Mouse (Mus musculus): ENCODE results near the gene Izumo4. TPM values are rescaled to one million over a fixed set of nuclear protein-coding genes. Genes with fewer than 3 reads are reported as not detected.

The Izumo4 gene
- polyA plus RNA-seq, 2 experiments = 4.0 to 11.3 TPM

GRCm38 (mm10) chr10:80674161-80674711 lies 27.7 kb upstream of the Izumo4 start:
- DNase-seq (ENCODE audit: low read depth in 3 of 3, low spot score in 3 of 3) = no peak
- 59% methylated on average over 5 of the region's 5 CpGs for WGBS (ENCODE audit: insufficient replicate concordance)
- ATAC-seq (ENCODE audit: insufficient read depth) = no peak

GRCm38 (mm10) chr10:80674851-80675404 lies 27.1 kb upstream of the Izumo4 start:
- H3K9me3 ChIP-seq (ENCODE audit: control insufficient read depth, low read length) = no peaks in the 10 kb centered on the region
- H3K27ac ChIP-seq = peak overlapping the region; percentile 76
- H3K36me3 ChIP-seq (replicated peaks; ENCODE audit: control insufficient read depth, insufficient read depth, low read depth) = peaks cover 23% of the 10 kb centered on the region
- peaks cover 48 to 51% of the 10 kb centered on the region in 2 experiments for H3K4me1 ChIP-seq (replicated peaks; ENCODE audit: control insufficient read depth in 2 of 2, insufficient read depth in 2 of 2, low read length in 1 of 2)
- no peak for DNase-seq (ENCODE audit: low read depth in 3 of 3, low spot score in 3 of 3)
- H3K27me3 ChIP-seq (ENCODE audit: control insufficient read depth, insufficient read depth, low read length) = no peaks in the 10 kb centered on the region
- no peak for ATAC-seq (ENCODE audit: insufficient read depth)
- peak overlapping the region; percentile 98 for H3K4me2 ChIP-seq (ENCODE audit: low read depth)
- no peak for TF ChIP-seq CTCF (IDR thresholded peaks at IDR 0.05; ENCODE audit: low read depth)
- no peak for TF ChIP-seq EP300 (IDR thresholded peaks at IDR 0.05; ENCODE audit: low read depth)
- peak overlapping the region; percentile 86 to 98 for H3K4me3 ChIP-seq (ENCODE audit: insufficient read depth in 1 of 2, low read depth in 2 of 2, low read length in 2 of 2)
- 12% methylated on average over 6 of the region's 6 CpGs for WGBS (ENCODE audit: insufficient replicate concordance)
- H3K9ac ChIP-seq (replicated peaks) = peak overlapping the region; percentile 98

More at GRCm38 (mm10) chr10:80674161-80674711, 27.7 kb upstream of the Izumo4 start:
- peak overlapping the region; percentile 86 to 98 for H3K4me3 ChIP-seq (ENCODE audit: insufficient read depth in 1 of 2, low read depth in 2 of 2, low read length in 2 of 2)
- H3K4me2 ChIP-seq (ENCODE audit: low read depth) = peak overlapping the region; percentile 98
- no peaks in the 10 kb centered on the region for H3K9me3 ChIP-seq (ENCODE audit: control insufficient read depth, low read length)
- H3K27me3 ChIP-seq (ENCODE audit: control insufficient read depth, insufficient read depth, low read length) = no peaks in the 10 kb centered on the region
- TF ChIP-seq CTCF (IDR thresholded peaks at IDR 0.05; ENCODE audit: low read depth) (0 out of 2 replicates have a peak, but pooled peaks have one; percentile 4), EP300 (IDR thresholded peaks at IDR 0.05; ENCODE audit: low read depth) (no peak)
- peaks cover 28% of the 10 kb centered on the region for H3K36me3 ChIP-seq (replicated peaks; ENCODE audit: control insufficient read depth, insufficient read depth, low read depth)
- peak overlapping the region; percentile 5; the same call in 1 of the 2 replicates for H3K27ac ChIP-seq
- peaks cover 41 to 44% of the 10 kb centered on the region in 2 experiments for H3K4me1 ChIP-seq (replicated peaks; ENCODE audit: control insufficient read depth in 2 of 2, insufficient read depth in 2 of 2, low read length in 1 of 2)
- H3K9ac ChIP-seq (replicated peaks) = peak overlapping the region; percentile 98

- peak overlapping the region; percentile 86 to 98 for H3K4me3 ChIP-seq (ENCODE audit: insufficient read depth in 1 of 2, low read depth in 2 of 2, low read length in 2 of 2)
- ATAC-seq (ENCODE audit: insufficient read depth) (no peak), DNase-seq (ENCODE audit: low read depth in 3 of 3, low spot score in 3 of 3) (no peak)
- no peaks in the 10 kb centered on the region for H3K9me3 ChIP-seq (ENCODE audit: control insufficient read depth, low read length)
- TF ChIP-seq CTCF (IDR thresholded peaks at IDR 0.05; ENCODE audit: low read depth) = no peak
- TF ChIP-seq EP300 (IDR thresholded peaks at IDR 0.05; ENCODE audit: low read depth) = no peak
- H3K27ac ChIP-seq = peak overlapping the region; percentile 76
- H3K9ac ChIP-seq (replicated peaks) = peak overlapping the region; percentile 98
- WGBS (ENCODE audit: insufficient replicate concordance) = under 1% methylated on average over 53 of the region's 54 CpGs
- H3K4me2 ChIP-seq (ENCODE audit: low read depth) = peak overlapping the region; percentile 98
- no peaks in the 10 kb centered on the region for H3K27me3 ChIP-seq (ENCODE audit: control insufficient read depth, insufficient read depth, low read length)
- H3K36me3 ChIP-seq (replicated peaks; ENCODE audit: control insufficient read depth, insufficient read depth, low read depth) = peaks cover 16% of the 10 kb centered on the region
- H3K4me1 ChIP-seq (replicated peaks; ENCODE audit: control insufficient read depth in 2 of 2, insufficient read depth in 2 of 2, low read length in 1 of 2) = peaks cover 52 to 54% of the 10 kb centered on the region in 2 experiments
Observed at GRCm38 (mm10) chr10:80675405-80676197, 26.4 kb upstream of the Izumo4 start.

GRCm38 (mm10) chr10:80676198-80676928 lies 25.6 kb upstream of the Izumo4 start:
- TF ChIP-seq EP300 (IDR thresholded peaks at IDR 0.05; ENCODE audit: low read depth) (peak; percentile 22), CTCF (IDR thresholded peaks at IDR 0.05; ENCODE audit: low read depth) (no peak)
- ATAC-seq (ENCODE audit: insufficient read depth) = peak; percentile 83
- Histone ChIP-seq H3K4me3 (ENCODE audit: insufficient read depth in 1 of 2, low read depth in 2 of 2, low read length in 2 of 2) (peak overlapping the region; percentile 86 to 98), H3K4me2 (ENCODE audit: low read depth) (peak overlapping the region; percentile 98), H3K9me3 (ENCODE audit: control insufficient read depth, low read length) (no peaks in the 10 kb centered on the region), H3K4me1 (replicated peaks; ENCODE audit: control insufficient read depth in 2 of 2, insufficient read depth in 2 of 2, low read length in 1 of 2) (peaks cover 52 to 54% of the 10 kb centered on the region in 2 experiments), H3K36me3 (replicated peaks; ENCODE audit: control insufficient read depth, insufficient read depth, low read depth) (peaks cover 10% of the 10 kb centered on the region), H3K27ac (peak overlapping the region; percentile 100), H3K27me3 (ENCODE audit: control insufficient read depth, insufficient read depth, low read length) (no peaks in the 10 kb centered on the region), H3K9ac (replicated peaks) (peak overlapping the region; percentile 98)
- under 1% methylated on average over 61 of the region's 78 CpGs for WGBS (ENCODE audit: insufficient replicate concordance)
- peak; percentile 95 to 98 (median 96) for DNase-seq (ENCODE audit: low read depth in 3 of 3, low spot score in 3 of 3)
